Mouse (Mus musculus): ENCODE measurements at regions not wholly inside any gene's neighbourhood (a gene's known extent, or its start where the extent isn't known, plus 50 kb on each side); places are given as distances from the start of the nearest gene placed in this dataset.
"Not testable (repeated sequence)": the region's sequence is repeated elsewhere in the genome, so short reads cannot be mapped to it uniquely, and the experiment has no call there.

GRCm38 (mm10) chr14:76758589-76758988 lies 201.9 kb upstream of the Serp2 start:
- DNase-seq (ENCODE audit: low spot score in 2 of 2): no peak

DNA sequence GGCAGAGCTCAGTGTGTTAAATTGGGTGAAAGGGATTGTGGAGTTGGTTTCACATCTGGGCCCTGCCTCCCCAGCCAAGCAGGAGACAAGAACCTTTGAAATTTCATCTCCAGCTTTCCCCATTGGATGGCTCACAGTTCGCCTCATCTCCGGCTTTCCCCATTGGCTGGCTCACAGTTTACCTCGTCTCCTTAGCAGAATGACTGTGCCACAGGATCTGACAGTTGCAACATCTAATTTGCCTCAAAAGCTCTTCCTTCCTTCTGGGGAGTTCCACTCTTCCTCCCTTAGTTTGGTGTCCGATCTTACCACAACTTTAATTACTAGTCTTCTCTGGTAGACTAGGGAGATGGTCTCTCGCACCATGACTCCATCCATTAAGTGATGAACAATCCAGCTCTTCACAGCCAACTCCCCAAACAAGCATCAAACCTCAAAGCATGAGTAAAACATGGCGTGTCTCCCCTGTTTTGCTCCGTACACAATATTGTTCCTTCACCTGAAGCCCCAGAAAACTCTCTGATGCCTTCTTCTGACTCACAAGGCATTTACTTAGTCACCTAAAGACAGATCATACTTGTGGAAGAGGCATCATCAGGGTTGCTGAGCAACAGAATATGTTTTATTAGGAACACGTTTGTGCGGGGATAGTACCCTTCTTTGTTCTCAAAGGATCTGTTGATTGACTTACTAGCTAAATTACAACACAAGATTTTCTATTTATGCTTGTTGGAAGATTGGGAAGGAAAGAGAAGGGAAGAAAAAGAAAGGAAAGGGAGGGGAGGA lies 199.1 kb upstream of the Serp2 start:
- no peak for DNase-seq (ENCODE audit: low spot score in 2 of 2)

DNA sequence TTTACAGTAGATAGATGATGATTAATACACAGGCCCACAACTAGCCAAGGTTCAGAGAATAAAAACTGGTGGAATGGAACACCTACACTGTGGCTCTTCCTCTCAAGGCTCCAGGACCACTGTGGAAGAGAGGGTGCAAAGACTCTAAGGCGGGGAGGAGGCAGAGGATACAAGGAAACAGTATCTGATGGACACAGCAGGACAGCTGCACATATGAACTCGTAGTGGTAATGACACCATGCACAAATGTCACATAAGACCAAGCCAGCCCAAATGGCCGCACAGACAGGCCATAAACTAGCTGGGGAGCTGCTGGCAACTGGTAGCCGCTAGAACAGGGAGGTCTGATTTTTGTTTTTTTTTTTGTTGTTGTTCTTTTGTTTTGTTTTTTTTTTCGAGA lies 197.0 kb upstream of the Serp2 start:
- no peak for DNase-seq (ENCODE audit: low spot score in 2 of 2)

DNA sequence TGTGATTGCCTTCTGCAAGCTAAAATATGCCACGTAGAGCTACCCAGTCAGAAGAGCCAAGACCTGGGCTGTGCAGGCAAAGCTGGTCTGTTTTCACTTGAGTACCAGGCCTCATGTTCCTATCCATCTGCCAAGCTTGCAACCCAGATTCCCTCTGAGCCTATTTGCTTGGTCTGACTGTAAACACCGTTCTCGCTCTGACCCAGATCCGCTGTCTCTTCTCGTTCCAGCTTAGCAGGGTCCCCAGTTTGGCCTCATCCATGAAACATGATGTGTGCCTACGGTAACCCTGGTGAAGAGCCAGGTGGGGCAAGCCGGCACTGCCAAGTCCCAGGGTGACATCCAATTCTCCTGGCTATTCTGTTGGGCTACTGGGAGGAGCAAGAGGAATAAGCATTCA lies 192.5 kb upstream of the Serp2 start:
- DNase-seq (ENCODE audit: low spot score in 2 of 2): no peak

GRCm38 (mm10) chr14:76748711-76749110 lies 192.0 kb upstream of the Serp2 start:
- no peak for DNase-seq (ENCODE audit: low spot score in 2 of 2)

GRCm38 (mm10) chr14:76747814-76748213 lies 191.1 kb upstream of the Serp2 start:
- DNase-seq (ENCODE audit: low spot score in 2 of 2): no peak

DNA sequence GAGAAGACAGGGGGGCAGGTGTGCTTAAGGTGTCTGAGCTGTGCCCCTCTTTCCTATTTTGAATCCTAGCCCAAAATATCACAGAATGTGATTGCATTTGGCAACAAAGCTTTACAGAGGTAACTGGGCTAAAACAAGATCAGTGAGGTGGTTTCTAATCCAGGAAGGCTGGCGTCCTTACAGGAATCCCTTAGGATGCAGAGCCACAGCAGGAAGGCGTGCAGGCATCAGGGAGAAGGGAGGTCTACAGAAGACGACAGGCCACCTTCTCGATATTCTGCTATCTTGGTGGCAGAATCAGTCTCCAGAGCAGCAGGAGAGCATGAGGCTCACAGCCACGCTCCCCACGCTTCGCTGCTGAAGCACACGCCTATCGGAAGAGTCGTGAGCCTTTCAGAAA lies 189.6 kb upstream of the Serp2 start:
- DNase-seq (ENCODE audit: low spot score in 2 of 2): no peak

GRCm38 (mm10) chr14:76744674-76745433 lies 188.2 kb upstream of the Serp2 start:
- DNase-seq (ENCODE audit: low spot score in 2 of 2): no peak

- no peak for DNase-seq (ENCODE audit: low spot score in 2 of 2)
These were observed 185.6 kb upstream of the Serp2 start for GRCm38 (mm10) chr14:76742297-76742696.

DNA sequence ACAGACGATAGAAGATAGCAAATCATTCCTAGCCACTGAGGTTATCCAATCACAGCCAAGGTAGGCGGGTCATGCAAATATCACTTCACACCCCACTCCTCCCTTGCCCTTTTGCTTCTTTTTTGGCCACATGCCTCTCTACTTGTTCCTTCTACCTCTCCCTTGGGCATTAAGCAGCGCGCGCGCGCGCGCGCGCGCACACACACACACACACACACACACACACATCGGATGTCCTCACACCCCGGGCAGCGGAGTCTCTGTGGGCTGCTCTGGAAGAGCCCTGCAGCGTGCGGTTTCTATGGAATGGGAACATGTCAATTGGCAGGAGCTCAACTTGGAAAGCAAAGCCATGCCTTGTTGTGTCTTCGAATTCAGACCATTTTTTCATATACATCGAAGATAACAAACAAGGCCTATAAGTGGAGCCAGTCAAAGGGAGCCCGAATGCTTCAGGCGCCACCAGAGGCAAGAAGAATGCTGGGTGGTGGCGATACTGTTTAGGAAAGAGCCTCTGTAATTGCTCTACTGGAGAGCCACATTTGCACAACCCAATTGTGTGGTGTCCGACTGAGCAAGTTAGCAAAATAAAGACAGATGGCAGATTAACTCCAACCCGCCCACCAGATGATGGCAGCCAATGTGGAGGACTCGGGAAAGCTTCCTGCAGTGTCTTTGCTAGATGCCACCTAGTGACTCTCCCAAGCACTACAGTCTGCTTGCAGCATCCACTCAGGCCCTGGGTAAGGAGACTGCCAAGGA lies 183.3 kb upstream of the Serp2 start:
- no peak for DNase-seq (ENCODE audit: low spot score in 2 of 2)

DNA sequence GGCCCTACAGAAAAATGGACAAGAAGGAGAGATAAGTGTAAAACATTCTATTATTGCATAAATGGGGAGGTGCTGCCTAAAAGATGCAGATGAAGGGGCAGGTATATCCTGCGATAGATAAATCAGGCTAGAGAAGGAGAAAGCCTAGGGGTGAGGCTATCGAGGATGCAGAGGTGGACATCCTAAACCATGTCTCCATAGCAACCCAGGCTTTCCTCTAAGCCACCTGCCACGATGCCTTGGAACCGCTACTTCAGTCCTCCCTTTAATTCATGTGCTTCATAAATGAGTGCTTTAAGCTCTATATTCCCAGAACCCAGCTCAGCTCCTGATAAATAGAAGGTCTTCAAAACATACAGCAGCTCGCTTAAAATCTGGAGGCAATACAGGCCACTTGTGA lies 179.3 kb upstream of the Serp2 start:
- DNase-seq (ENCODE audit: low spot score in 2 of 2): no peak

DNA sequence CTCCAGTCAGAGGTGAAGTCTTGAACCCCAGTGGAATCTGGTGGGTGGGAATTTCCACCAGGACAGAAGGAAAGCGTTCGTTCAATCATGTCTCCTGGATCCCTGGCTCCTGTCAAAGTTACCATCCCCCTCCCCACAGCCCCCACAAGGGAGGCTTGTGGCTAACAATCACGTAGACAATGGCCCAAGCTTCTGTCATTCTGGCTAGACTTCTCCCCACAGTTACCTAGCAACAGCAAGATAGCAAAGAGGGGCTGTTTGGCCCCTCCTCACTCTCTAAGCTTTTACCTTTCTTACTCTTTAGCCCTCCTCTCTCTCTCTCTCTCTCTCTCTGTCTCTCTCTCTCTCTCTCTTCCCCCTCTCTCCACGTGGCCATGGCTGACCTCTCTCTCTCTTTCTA lies 178.4 kb upstream of the Serp2 start:
- DNase-seq (ENCODE audit: low spot score in 2 of 2): no peak

- no peak for DNase-seq (ENCODE audit: low spot score in 2 of 2)
These were observed 176.7 kb upstream of the Serp2 start for GRCm38 (mm10) chr14:76733258-76733823.

DNA sequence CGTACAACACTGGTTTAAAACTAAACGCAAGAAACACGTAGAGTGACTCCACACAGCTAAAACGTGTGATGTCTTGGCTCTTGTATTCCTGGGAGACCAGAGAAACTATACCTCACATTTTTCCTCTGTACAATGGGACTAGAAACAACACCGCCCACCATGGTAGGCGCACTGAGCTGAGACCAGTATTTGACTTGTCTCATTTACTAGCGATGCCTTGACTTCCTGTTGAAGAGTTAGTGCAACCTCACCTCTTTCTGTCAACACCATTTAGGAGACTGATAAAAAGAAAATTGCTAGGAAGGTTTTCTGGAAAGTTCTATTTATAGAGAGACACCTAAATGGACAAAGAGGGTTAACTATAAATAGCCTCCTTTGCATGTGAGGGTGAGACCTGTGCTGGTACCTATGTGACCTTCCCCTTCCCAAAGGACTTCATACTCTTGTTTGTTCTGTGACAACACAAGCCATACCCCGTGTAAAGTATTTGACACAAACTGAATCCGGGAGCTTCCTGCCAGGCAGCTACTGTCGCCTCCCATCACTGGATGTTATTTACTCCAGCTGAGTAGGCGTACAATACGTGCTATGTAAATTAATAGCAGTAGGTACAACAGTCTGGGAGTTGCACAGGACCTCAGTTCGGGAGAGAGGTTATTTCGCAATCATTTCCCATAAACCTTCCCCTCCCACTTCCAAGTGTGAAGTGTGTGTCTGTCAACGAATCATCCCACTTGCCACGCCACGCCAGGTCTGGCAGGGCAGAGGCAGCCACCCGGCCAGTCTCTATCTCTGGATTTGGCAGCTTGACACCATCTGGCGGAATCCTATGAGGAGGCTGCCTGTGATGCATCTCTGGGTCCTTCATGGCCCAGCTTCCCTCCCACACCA lies 174.7 kb upstream of the Serp2 start:
- no peak for DNase-seq (ENCODE audit: low spot score in 2 of 2)

GRCm38 (mm10) chr14:76725844-76726243 lies 169.2 kb upstream of the Serp2 start:
- no peak for DNase-seq (ENCODE audit: low spot score in 2 of 2)

DNA sequence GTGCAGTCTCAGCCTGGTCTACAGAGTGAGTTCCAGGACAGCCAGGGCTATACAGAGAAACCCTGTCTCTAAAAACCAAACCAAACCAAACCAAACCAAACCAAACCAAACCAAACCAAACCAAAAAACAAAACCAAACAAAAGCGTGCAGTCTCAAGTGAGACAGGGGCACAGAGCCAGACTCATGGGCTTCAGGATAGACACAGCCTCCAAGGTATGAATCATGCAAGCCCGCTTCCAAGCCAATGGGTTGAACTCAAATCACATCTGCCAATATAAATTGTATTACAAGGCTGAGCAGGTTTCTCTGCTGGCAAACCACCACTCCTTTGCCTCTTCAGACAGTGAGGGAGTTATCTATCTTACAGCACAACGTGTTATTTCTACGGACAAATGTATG lies 168.5 kb upstream of the Serp2 start:
- not testable (repeated sequence) for DNase-seq (ENCODE audit: low spot score in 2 of 2)

- DNase-seq (ENCODE audit: low spot score in 2 of 2): no peak
These were observed 168.1 kb upstream of the Serp2 start for GRCm38 (mm10) chr14:76724826-76725225.

- no peak for DNase-seq (ENCODE audit: low spot score in 2 of 2)
These were observed 167.7 kb upstream of the Serp2 start for GRCm38 (mm10) chr14:76724395-76724794.

DNA sequence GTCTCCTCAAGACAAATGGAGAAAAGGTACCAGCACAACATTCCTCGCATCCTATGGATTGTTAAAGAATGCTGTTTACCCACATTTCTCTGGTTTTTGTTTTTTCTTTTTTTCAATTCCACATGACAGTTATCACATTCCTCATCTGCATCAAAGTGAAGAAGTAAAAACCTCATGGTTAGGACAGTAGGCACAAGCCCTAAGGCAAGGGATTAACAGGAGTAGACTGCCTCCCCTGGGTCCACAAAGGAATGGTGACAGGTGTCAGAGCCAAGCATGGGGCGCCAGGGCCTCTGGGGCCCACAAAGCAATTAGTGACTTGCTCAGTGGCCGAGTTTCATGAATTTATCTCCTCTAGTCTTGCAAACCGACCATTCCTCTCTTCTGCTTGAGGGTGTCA lies 166.9 kb upstream of the Serp2 start:
- DNase-seq (ENCODE audit: low spot score in 2 of 2): no peak

DNA sequence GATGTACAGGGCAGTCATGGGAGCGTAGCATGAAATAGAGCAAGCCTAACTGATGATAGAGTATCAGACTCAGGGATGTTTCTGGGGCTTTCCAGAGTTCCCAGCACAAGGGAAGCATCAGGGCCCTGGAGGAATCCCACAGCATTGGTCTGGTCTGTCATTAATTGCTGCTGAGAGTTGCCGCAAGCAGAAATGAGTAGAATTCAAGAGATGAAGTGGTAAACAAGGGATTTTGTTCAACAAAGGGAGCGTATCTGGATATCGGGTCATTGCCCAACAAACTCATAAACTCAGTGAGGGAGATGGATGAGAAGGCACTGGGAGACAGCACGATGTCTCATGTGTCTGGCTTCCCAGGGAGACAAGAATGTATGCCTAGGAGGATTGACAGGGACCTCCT lies 165.6 kb upstream of the Serp2 start:
- DNase-seq (ENCODE audit: low spot score in 2 of 2): no peak

GRCm38 (mm10) chr14:76721751-76722150 lies 165.1 kb upstream of the Serp2 start:
- no peak for DNase-seq (ENCODE audit: low spot score in 2 of 2)
